Mouse (Mus musculus) gastrocnemius, adult 18-20 months (tissue): ENCODE measurements around the gene Polr3e. TPM values are rescaled to one million over a fixed set of nuclear protein-coding genes. Genes with fewer than 3 reads are reported as not detected.
"Not testable (repeated sequence)": the region's sequence is repeated elsewhere in the genome, so short reads cannot be mapped to it uniquely, and the experiment has no call there.

Source experiments
- DNase-seq: peaks from one replicate; pipeline ENCODE4 v3.0.0; 2021; ENCODE audit warnings: low spot score
- total RNA-seq, 2 experiments: library from RNA; stranded (reverse); gene quantifications; 2 replicates each; pipeline ENCODE4 v1.2.3; 2021

Gene Polr3e
- total RNA-seq, 2 experiments from 2014 or later: 9.0 to 10.0 TPM

DNA sequence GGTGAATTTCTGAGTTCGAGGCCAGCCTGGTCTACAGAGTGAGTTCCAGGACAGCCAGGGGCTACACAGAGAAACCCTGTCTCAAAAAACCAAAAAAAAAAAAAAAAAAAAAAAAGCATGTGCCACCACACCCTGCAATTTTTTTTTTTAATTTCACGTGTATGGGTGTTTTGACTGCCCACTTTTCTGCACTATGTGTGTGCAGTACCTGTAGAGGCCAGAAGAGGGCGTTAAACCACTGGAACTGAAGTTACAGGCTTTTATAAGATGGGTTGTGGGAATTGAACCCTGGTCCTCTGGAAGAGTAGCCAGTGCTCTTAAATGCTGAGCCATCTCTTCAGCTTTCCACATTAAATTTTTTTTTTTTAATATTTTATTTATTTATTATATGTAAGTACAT is 7.4 kb upstream of the Polr3e start:
- DNase-seq: not testable (repeated sequence)

DNA sequence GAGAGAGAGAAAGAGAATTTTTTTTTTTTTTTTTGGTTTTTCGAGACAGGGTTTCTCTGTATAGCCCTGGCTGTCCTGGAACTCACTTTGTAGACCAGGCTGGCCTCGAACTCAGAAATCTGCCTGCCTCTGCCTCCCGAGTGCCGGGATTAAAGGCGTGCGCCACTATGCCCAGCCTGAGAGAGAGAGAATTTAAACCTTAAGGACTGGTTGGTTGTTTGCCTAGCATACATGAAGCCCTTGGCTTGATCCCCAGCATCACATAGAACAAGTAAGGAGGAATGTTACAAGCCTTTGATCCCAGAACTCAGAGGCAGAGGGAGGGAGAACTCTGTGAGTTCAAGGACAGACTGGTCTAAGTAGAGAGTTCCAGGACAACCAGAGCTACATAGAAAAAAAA is 6.3 kb upstream of the Polr3e start:
- DNase-seq: not testable (repeated sequence)

DNA sequence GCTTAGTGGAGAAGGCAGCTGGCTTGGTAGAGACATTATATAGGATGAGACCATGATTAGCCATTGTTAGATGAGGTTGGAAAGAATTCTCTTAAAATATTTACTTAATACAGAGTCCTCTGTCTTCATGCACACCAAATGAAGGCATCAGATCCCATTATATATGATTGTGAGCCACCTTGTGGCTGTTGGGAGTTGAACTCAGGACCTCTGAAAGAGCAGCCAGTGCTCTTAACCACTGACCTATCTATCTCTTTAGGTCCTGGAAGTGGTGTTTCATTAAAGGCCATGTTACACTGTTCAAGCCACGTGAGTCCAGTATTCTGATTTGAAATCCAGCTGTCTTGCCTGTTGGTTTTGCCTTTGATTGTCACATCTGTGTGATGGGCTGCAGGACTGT is 4.2 kb upstream of the Polr3e start:
- no peak for DNase-seq

DNA sequence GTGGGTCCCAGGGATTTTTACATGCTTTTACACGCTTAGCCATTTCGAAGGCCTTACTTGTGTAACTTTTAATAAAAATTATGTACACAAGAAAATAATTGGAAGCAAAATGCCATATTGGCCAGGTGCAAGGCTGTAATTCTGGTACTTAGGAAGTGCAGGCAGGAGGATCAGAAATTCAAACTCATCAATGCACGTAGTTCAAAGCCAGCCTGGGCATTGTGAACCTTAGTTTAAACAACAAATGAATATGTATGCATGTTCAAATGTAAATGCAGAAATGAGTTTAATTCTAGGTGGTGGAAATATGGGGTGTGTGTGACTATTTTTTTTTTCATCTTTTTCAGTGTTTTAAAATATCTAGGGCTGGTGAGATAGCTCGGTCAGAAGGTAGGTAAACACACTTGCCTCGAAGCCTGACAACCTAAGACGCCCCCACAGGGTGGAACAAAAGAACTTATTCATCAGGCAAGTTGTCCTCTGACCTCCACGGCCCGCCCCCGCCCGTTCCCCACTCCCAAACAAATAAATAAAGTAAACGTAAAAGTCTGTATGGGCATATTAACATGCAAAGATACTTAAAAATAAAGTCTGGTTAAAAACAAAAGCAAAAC is 1.2 kb upstream of the Polr3e start:
- no peak for DNase-seq

DNA sequence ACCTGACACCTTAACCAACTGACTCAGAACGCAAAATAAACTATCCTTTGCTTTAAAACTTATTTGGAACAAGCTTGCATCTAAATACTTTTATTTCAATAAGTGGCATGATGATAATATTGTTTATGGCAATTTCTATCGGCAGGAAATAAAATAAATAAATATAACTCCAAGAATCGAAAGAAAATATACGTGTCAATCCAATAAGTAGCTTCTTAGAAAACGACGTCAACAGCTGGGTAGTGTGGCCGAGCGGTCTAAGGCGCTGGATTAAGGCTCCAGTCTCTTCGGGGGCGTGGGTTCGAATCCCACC is 309 bp upstream of the Polr3e start:
- DNase-seq: no peak

DNA sequence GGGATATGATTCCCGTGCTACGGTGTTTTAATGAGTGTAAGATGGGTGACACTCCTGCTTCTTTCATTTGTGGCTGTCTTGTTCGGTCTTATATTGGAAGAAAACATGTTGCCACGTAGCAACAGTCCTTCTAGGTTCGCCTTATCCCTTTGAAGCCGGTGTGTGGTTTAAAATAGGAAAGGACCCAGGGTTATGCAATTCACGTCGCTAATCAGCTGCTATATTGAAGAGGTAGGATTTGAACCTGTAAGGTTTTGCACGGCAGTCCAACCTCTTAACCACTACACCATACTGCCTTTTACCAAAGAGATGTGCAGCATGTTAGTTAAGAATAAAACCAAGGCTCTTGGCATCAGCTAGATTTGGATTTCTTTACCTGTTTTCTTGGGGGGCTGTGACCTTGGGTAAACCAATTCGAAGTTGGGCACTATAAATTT is 1.0 kb downstream of the Polr3e start:
- DNase-seq: peak; percentile 81

DNA sequence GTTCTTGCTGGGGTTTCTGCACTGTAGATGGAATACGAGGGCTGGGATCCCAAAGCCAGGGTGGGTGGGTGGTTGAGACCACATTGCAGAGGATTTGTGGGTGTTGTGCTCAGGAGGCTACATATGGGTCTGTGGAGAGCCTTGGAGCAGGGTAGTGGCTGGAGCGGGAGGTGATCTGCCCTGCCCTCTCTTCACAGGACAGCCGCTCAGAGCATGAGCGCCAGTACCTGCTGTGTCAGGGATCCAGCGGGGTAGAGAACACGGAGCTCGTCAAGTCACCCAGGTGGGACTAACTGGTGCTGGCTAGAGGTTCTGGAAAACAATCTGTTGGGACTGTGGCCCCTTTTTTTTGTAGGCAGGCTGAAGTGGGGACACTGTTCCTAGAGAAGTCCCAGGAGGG is 15.6 kb downstream of the Polr3e start:
- DNase-seq: no peak

DNA sequence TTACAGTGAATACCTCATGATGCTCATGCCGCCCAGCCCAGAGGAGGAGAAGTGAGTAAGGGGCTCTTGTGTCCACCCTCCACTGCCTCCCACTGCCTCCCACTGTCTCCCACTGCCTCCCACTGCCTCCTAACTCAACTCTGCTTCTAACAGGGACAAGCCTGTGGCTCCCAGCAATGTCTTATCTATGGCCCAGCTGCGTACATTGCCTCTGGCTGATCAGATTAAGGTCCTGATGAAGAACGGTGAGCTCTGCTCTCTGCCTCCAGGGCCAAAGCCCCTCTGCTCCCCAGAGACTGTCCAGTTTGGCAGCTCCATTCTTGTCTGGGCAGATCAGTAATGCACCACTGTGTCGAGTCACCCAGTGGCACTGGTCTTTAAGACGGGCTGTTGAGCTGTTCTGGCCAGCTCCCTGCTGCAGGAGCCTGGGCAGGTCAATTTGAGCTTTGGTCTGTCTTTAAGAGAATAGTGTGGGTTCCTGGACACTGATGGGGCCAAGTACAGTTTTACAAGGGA is 16.2 kb downstream of the Polr3e start:
- DNase-seq: no peak

DNA sequence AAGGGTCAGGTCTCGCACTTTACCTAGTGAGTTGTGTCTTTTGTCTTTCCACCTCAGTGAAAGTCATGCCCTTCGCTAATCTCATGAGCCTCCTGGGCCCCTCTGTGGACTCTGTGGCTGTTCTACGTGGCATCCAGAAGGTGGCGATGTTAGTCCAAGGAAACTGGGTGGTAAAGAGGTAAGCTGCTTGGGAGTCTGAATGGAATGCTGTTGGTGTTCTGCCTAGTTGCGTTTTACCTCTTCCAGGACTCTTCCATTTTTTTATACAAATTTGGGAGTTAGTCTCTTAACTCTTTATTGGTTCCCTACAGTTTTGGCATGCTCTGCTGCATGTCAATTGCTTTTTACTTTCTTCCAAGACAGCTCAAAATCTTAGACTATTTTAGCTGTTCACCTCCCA is 17.2 kb downstream of the Polr3e start:
- peak; percentile 51 for DNase-seq

DNA sequence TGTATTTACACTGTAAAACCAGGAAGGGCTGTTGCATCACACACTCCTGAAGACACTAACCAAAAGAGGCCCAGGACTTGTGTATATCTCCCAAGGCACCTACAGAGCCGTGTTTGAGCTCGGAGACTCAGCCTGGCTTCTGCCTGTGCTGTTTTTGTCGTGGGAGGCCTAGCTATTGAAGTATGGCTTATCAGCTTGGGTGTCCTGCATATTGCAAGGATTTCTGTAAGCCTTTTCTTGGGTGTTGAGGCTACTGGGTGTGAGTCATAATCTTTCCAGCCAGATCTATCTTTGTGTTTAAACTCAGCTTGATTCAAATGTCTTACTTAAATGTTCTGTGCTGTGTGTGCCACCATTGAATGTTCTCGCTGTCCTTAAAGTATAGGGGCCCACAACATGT is 19.0 kb downstream of the Polr3e start:
- DNase-seq: no peak

DNA sequence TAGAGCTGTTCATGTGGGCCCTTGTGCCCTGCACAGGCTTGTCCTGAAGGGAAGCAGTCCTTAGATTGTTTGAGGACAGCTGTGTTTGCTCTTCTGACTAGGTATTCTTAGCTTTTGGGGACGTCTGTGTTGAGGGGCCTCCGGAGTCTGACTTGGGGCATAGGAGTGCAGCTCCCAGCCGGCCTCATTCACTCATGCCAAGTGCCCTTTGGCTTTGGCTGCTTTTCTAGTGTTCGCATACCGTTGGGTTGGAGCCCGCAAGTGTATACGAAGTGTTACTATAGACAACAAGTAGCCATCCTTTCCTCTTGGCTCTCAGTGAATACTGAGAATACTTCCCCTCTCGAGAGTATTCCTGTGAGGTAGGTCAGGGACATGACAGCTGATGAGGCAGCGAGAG is 20.7 kb downstream of the Polr3e start:
- DNase-seq: no peak

DNA sequence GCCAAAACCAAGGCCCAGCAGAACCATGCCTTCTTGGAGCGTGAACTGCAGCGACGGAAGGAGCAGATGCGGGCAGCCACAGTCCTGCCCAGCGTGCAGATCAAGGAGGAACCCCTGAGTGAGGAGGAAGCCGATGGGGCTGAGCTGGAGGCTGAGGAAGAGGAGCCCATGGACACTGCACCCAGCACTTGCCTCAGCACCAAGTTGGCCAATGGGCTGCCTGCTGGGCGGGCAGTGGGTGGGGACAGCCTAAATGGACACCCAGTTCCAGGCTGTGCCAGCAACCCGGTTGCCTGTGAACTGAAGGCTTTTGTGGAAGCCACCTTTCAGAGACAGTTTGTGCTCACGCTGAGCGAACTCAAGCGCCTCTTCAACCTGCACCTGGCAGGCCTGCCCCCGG is 22.8 kb downstream of the Polr3e start:
- DNase-seq: no peak

DNA sequence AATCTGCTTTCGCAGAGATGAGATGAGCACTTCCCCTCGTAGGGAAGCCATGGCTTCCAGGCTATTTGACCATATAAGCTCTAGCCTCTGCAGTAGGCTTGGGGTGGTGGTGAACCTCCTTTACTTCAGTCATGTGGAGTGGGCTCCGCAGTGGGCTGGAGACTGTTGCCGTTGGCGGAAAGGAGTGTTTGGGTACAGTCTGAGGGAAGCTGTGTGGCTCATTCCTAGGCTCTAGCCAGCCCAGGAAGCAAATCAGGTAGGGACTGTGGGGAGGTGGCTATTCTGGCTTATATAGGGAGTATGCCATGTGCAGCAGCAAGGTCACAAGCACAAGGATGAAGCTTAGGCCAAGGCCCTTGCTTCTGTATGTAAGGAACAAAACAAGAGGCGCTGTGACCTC is 23.7 kb downstream of the Polr3e start:
- DNase-seq: no peak

DNA sequence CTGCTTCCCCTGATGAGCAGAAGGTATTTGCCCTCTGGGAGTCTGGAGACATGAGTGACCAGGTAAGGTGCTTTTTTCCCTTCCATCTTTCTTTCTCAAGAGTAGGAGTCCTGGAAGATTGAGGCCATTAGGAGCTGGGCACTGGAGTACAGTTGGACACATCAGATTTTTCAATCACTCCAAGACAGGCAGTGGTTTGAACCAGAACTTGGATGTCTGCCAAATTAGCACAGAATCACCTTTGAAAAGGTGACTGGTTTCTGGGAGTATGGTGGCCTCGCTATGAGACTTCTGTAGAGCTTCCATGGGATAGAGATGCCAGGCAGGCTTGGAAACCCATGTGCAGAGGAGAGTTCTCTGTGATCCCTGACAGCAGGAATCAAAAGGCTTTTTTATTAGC is 25.0 kb downstream of the Polr3e start:
- no peak for DNase-seq

DNA sequence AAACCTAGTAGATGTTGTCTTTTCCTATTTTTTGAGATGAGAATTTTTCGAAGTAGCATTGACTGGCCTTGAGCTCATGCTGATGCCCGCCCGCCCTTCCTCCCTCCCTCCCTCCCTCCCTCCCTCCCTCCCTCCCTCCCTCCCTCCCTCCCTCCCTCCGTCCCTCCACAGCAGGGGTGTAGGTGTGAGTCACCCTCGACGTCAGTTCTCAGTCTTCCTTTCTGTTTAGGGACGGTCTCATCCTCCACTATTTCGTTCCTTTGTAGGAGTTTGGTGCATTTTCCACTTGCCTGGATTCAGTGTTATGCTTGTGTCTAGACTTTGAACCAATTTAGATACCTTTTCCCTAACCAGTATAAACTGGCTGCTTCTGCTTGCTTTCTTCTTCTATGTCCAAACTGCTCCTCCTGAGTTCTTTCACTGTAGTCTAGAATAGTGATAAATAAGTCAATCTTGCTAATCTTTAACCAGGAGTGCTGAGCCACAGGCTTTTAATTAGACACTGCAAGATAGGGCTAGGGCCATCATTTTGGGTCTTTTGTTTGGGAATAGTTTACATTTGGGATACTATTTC is 26.5 kb downstream of the Polr3e start:
- no peak for DNase-seq

DNA sequence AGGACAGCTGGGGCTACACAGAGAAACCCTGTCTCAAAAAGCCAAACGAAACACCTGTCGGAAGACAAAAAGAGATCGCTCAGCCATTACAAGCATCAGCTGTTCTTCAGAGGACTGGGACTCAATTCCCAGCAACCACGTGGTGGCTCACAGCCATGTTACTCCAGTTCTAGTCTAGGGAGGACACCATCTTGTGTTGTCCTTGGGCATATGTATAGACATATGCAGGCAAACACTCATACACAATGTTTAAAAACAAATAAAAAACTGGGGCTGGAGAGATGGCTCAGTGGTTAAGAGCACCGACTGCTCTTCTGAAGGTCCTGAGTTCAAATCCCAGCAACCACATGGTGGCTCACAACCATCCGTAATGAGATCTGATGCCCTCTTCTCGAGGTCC is 36.0 kb downstream of the Polr3e start:
- not testable (repeated sequence) for DNase-seq

DNA sequence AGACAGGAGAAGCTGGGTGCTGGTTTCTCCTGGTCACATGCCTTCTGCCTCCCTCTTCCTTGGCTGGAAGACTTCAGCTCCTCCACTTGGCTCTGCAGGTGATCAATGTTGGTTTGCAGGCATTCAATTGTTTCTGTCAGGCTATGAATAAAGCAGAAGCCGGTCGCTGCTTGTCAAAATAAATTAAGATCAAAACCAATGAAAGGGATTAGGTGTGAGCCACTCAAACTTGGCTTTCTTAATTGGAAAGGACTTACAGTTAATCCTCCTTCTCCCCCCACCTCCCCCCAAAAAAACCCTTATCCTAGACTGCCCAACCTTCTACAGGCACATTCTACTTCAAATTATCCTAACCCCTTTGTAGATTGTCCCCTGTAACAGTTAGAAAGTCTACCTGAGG is 42.6 kb downstream of the Polr3e start:
- no peak for DNase-seq

DNA sequence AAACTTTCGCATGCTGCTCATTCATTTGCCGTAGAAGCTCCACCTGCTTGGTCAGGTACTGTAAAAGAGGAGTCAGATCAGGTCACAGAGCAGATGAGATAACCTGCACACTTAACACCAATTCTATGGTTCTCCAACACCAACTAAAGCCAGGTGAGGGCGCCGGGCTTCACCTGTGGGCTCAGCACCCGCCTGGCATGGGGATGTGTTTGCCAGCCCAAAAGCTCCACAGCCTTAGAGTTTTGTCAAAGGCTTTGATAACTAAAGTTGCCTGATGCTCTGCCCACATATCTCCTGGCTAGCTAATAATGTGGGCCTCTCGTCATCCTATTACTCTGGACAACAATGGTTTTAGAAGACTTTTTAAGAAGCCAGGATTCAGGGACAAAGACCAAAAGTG is 43.1 kb downstream of the Polr3e start:
- no peak for DNase-seq

DNA sequence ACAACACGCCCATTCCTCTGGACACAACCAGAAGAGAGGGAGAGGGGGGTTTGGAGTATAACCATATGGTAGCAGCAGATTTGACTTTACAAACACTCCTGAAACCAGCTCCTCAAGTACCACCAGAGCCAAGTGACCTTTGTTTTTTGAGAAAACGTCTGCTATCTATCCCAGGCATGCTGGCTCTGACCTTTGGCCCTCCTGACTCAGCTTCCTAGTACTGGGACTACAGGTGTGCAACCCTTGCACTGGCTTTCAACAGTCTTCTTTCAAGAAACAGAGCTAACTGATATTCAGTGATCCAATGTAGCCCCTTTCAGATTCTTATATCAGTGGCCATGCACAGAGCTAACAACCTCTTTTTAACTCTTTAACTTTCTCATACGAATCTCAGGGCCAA is 44.3 kb downstream of the Polr3e start:
- no peak for DNase-seq

DNA sequence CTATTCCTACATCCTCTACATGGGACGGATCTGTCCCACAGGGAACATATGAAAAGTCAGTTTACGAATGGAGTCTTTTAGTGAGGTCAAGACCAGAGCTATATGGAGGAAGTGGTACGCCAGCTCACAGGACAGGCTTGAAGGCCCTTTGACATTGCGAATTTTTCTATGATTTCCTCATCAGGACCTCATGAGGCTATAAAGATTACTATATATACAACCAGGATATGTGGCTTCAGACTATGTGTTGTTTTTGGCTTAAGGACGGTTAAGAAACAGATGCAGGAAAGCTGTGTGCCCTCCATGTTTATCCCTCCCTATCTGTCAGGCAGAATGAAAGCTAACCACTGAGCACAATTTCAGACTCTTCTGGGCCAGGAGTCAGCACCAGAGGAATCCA is 45.6 kb downstream of the Polr3e start:
- DNase-seq: no peak

DNA sequence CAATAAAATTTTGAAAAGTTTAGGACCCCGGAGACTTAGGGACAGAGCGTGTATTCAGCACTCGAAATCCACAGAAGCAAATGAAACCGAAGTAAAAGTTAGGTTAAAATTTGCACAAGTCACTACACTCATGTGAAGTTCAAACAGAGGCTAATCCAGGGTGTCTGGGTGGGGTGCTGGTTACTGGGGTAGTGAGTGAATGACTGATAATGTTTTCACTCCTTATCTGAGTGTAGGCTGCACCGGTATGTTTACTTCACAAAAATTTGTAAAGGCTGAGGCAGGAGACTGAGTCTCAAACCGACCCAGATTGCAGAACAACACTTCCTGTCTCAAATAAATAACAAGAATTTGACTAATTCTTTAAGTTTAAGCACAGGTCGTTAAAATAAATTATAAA is 51.7 kb downstream of the Polr3e start:
- no peak for DNase-seq

DNA sequence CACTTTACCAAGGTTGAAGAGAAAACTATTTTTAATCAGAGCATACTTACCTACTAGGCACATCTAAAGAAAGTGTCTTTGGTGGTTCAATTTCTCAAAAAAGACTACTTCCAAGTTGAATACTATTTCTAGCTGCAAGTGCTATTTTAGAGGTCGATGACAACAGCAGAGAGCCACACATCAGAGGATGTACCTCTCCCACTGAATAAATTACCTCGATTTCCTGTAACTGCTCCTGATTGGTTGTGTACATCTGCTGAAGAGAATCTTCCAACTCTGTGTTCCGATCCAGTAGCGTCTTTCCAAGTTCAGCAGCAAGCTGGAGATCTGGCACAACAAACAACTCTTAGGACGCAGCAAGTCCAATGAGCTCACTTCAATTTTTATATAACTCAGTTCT is 52.6 kb downstream of the Polr3e start:
- no peak for DNase-seq

DNA sequence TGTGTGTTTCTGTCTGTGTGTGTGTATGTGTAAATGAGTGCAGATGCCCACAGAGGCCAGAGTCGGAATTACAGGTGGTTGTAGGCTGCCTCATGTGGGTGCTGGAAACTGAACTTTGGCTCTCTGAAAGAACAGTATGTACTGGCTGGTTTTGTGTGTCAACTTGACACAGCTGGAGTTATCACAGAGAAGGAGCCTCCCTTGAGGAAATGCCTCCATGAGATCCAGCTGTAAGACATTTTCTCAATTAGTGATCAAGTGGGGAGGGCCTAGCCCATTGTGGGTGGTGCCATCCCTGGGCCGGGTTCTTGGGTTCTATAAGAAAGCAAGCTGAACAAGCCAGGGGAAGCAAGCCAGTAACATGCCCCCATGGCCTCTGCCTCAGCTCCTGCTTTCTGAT is 54.9 kb downstream of the Polr3e start:
- not testable (repeated sequence) for DNase-seq

DNA sequence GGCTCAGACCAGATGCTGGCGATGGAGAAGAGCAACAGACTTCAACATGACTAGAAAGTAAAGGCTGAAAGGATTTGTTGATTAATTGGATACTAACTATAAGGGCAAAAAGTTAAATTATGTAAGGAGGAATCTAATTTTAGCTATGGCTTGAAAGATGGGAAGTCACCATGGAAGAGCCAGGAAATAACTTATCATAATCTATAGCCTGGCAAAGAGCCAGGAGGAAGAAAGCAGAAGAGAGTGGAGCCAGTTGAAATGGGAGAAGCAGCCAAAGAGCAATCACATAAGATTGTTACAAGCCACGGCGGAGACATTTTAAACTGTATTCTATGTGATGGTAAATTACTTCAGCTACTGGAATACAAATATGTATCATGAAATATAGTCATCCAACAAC is 56.5 kb downstream of the Polr3e start:
- no peak for DNase-seq
